Mouse (Mus musculus): ENCODE data around the gene Nek7. TPM values are rescaled to one million over a fixed set of nuclear protein-coding genes. Genes with fewer than 3 reads are reported as not detected.

The Nek7 gene
- polyA plus RNA-seq, 1 experiment, result 1.7 TPM

DNA sequence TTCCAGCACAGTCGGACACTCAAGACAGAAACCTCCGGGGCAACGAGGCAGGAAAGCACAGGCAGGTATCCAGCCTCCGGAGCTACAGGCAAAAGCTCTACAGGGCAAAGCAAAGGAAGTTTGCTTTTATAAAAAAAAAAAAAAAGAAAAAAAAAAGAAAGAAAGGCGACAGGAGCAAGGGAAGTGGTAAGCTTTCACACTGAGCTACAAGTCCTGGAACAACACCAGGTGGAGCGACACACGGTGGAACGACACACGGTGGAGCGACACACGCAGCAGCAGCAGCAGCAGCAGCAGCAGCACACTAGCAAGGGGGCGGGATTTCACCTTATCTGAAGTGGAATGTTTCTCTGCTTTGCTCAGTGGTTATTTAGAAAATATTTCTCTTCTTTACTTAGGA lies 10.8 kb downstream of the Nek7 start:
- Histone ChIP-seq H3K27ac (ENCODE audit: control insufficient read depth, insufficient read depth, low read depth, low read length) (no peak overlapping the region), H3K27me3 (ENCODE audit: control insufficient read depth, insufficient read depth, low read length) (no peaks in the 10 kb centered on the region), H3K36me3 (ENCODE audit: control insufficient read depth, insufficient read depth, low read length) (no peaks in the 10 kb centered on the region), H3K4me1 (ENCODE audit: control insufficient read depth, insufficient read depth, low read length) (no peaks in the 10 kb centered on the region; the same call in 1 of the 2 replicates), H3K4me3 (ENCODE audit: control insufficient read depth, low read depth, low read length) (no peak overlapping the region)
- TF ChIP-seq CTCF (IDR thresholded peaks at IDR 0.05; ENCODE audit: control insufficient read depth, insufficient read depth, insufficient replicate concordance, low read depth, low read length), result no peak
- TF ChIP-seq POLR2A (IDR thresholded peaks at IDR 0.05; ENCODE audit: control insufficient read depth, low read depth, low read length), result no peak

GRCm38 (mm10) chr1:138608336-138608735 lies 11.6 kb downstream of the Nek7 start:
- Histone ChIP-seq H3K27ac (ENCODE audit: control insufficient read depth, insufficient read depth, low read depth, low read length) (no peak overlapping the region), H3K4me3 (ENCODE audit: control insufficient read depth, low read depth, low read length) (no peak overlapping the region), H3K27me3 (ENCODE audit: control insufficient read depth, insufficient read depth, low read length) (no peaks in the 10 kb centered on the region), H3K36me3 (ENCODE audit: control insufficient read depth, insufficient read depth, low read length) (no peaks in the 10 kb centered on the region), H3K4me1 (ENCODE audit: control insufficient read depth, insufficient read depth, low read length) (no peaks in the 10 kb centered on the region; the same call in 1 of the 2 replicates)
- TF ChIP-seq POLR2A (IDR thresholded peaks at IDR 0.05; ENCODE audit: control insufficient read depth, low read depth, low read length) (no peak), CTCF (IDR thresholded peaks at IDR 0.05; ENCODE audit: control insufficient read depth, insufficient read depth, insufficient replicate concordance, low read depth, low read length) (no peak)

GRCm38 (mm10) chr1:138607862-138608261 lies 12.1 kb downstream of the Nek7 start:
- Histone ChIP-seq H3K27me3 (ENCODE audit: control insufficient read depth, insufficient read depth, low read length) (no peaks in the 10 kb centered on the region), H3K36me3 (ENCODE audit: control insufficient read depth, insufficient read depth, low read length) (no peaks in the 10 kb centered on the region), H3K27ac (ENCODE audit: control insufficient read depth, insufficient read depth, low read depth, low read length) (no peak overlapping the region), H3K4me1 (ENCODE audit: control insufficient read depth, insufficient read depth, low read length) (no peaks in the 10 kb centered on the region; the same call in 1 of the 2 replicates), H3K4me3 (ENCODE audit: control insufficient read depth, low read depth, low read length) (no peak overlapping the region)
- TF ChIP-seq POLR2A (IDR thresholded peaks at IDR 0.05; ENCODE audit: control insufficient read depth, low read depth, low read length), result no peak
- no peak for TF ChIP-seq CTCF (IDR thresholded peaks at IDR 0.05; ENCODE audit: control insufficient read depth, insufficient read depth, insufficient replicate concordance, low read depth, low read length)

DNA sequence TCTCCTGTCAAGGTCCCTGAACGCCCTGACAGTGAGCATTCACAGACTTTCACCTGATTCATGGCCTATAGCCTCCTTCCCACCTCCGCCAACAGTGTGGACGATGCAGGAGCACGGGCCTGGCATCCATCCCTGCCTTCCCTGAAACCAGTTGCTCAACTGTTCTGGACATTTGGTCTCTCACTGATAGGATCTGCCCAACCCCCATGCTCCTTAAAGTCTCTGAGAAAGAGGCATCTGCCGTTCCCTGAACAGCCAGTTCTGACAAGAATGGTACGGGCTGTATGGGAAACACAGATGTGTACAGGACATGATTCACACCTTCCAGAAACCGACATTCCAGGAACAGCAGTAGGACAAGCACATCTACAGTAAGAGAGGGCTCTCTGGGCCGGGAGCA lies 13.2 kb downstream of the Nek7 start:
- Histone ChIP-seq H3K4me1 (ENCODE audit: control insufficient read depth, insufficient read depth, low read length) (no peaks in the 10 kb centered on the region; the same call in 1 of the 2 replicates), H3K36me3 (ENCODE audit: control insufficient read depth, insufficient read depth, low read length) (no peaks in the 10 kb centered on the region), H3K27me3 (ENCODE audit: control insufficient read depth, insufficient read depth, low read length) (no peaks in the 10 kb centered on the region), H3K4me3 (ENCODE audit: control insufficient read depth, low read depth, low read length) (no peak overlapping the region), H3K27ac (ENCODE audit: control insufficient read depth, insufficient read depth, low read depth, low read length) (no peak overlapping the region)
- TF ChIP-seq POLR2A (IDR thresholded peaks at IDR 0.05; ENCODE audit: control insufficient read depth, low read depth, low read length), result no peak
- no peak for TF ChIP-seq CTCF (IDR thresholded peaks at IDR 0.05; ENCODE audit: control insufficient read depth, insufficient read depth, insufficient replicate concordance, low read depth, low read length)

DNA sequence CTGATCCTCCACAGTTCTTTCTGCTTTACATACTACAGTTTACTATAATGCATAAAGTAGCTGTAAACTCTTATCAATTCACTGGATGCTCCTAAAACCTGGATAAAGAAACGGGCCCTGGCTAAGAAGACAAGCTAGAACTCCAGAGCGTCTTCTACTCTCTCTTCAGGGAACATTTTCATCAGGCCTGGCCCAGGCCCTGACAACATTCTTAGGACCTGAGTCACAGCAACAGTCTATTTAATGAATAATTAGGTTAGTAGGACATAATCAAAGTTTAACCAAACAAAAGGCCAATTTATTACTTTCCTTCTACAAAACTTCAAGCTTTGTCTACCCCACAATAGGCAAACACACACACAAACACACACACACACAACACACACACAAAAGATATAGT lies 15.2 kb downstream of the Nek7 start:
- H3K36me3 ChIP-seq (ENCODE audit: control insufficient read depth, insufficient read depth, low read length), result no peaks in the 10 kb centered on the region
- no peaks in the 10 kb centered on the region; the same call in 1 of the 2 replicates for H3K4me1 ChIP-seq (ENCODE audit: control insufficient read depth, insufficient read depth, low read length)
- no peak overlapping the region for H3K27ac ChIP-seq (ENCODE audit: control insufficient read depth, insufficient read depth, low read depth, low read length)
- TF ChIP-seq CTCF (IDR thresholded peaks at IDR 0.05; ENCODE audit: control insufficient read depth, insufficient read depth, insufficient replicate concordance, low read depth, low read length), result no peak
- no peak for TF ChIP-seq POLR2A (IDR thresholded peaks at IDR 0.05; ENCODE audit: control insufficient read depth, low read depth, low read length)
- H3K27me3 ChIP-seq (ENCODE audit: control insufficient read depth, insufficient read depth, low read length), result no peaks in the 10 kb centered on the region
- no peak overlapping the region for H3K4me3 ChIP-seq (ENCODE audit: control insufficient read depth, low read depth, low read length)

GRCm38 (mm10) chr1:138603974-138604373 lies 16.0 kb downstream of the Nek7 start:
- Histone ChIP-seq H3K36me3 (ENCODE audit: control insufficient read depth, insufficient read depth, low read length) (no peaks in the 10 kb centered on the region), H3K27me3 (ENCODE audit: control insufficient read depth, insufficient read depth, low read length) (no peaks in the 10 kb centered on the region), H3K4me1 (ENCODE audit: control insufficient read depth, insufficient read depth, low read length) (no peaks in the 10 kb centered on the region; the same call in 1 of the 2 replicates), H3K4me3 (ENCODE audit: control insufficient read depth, low read depth, low read length) (no peak overlapping the region), H3K27ac (ENCODE audit: control insufficient read depth, insufficient read depth, low read depth, low read length) (no peak overlapping the region)
- TF ChIP-seq CTCF (IDR thresholded peaks at IDR 0.05; ENCODE audit: control insufficient read depth, insufficient read depth, insufficient replicate concordance, low read depth, low read length), result no peak
- no peak for TF ChIP-seq POLR2A (IDR thresholded peaks at IDR 0.05; ENCODE audit: control insufficient read depth, low read depth, low read length)

GRCm38 (mm10) chr1:138598087-138598486 lies 21.9 kb downstream of the Nek7 start:
- Histone ChIP-seq H3K27ac (ENCODE audit: control insufficient read depth, insufficient read depth, low read depth, low read length) (no peak overlapping the region), H3K27me3 (ENCODE audit: control insufficient read depth, insufficient read depth, low read length) (no peaks in the 10 kb centered on the region)
- no peak for TF ChIP-seq CTCF (IDR thresholded peaks at IDR 0.05; ENCODE audit: control insufficient read depth, insufficient read depth, insufficient replicate concordance, low read depth, low read length)
- TF ChIP-seq POLR2A (IDR thresholded peaks at IDR 0.05; ENCODE audit: control insufficient read depth, low read depth, low read length), result no peak

More at GRCm38 (mm10) chr1:138598087-138598486, 21.9 kb downstream of the Nek7 start:
- Histone ChIP-seq H3K4me1 (ENCODE audit: control insufficient read depth, insufficient read depth, low read length) (peaks cover 3% of the 10 kb centered on the region; the same call in 1 of the 2 replicates), H3K4me3 (ENCODE audit: control insufficient read depth, low read depth, low read length) (no peak overlapping the region), H3K36me3 (ENCODE audit: control insufficient read depth, insufficient read depth, low read length) (no peaks in the 10 kb centered on the region)

All from testis, adult 2 months (tissue).